Mouse (Mus musculus): ENCODE results near the gene Acyp1.
"Not testable (repeated sequence)": the region's sequence is repeated elsewhere in the genome, so short reads cannot be mapped to it uniquely, and the experiment has no call there.

Acyp1 gene

DNA sequence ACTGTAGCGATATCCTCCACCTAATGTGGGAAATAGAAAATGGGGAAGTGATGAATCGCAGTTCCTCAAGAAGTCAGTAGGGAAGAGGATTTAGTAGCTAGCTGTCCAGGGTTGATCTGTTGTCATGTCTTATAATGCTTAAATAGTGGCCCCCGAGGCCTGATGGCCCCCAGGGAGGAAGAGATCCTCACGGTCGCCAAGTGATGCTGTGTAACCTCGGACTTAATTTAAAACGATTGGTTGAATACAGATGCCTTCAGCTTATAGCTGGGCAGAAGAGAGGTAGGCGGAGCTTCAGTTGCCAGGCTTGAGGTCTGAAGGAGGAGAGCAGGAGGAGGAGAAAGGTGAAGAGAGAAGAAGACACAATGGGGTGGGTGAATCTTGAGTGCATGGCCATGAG lies 3.9 kb downstream of the Acyp1 start:
- DNase-seq (ENCODE audit: extremely low read depth, low read depth) = peak; percentile 40

DNA sequence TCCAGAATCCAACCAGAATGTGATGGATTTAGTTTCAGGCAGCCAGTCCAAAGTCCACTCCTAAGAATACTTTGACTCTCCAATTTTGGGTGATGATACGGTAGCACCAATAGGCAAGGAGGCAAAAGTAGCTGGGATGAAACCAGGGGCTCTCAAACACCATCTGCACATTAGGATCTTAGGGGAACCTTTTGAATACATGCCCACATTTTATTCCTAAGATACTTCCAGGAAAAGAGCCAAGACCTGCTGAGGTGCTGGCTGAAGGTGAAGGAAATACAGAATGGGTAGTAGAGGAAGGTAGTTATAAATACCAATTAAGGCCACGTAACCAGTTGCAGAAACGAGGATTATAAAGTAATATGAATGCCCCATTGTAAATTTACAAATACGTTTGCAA lies 6.5 kb downstream of the Acyp1 start:
- not testable (repeated sequence) for DNase-seq (ENCODE audit: extremely low read depth, low read depth)

DNA sequence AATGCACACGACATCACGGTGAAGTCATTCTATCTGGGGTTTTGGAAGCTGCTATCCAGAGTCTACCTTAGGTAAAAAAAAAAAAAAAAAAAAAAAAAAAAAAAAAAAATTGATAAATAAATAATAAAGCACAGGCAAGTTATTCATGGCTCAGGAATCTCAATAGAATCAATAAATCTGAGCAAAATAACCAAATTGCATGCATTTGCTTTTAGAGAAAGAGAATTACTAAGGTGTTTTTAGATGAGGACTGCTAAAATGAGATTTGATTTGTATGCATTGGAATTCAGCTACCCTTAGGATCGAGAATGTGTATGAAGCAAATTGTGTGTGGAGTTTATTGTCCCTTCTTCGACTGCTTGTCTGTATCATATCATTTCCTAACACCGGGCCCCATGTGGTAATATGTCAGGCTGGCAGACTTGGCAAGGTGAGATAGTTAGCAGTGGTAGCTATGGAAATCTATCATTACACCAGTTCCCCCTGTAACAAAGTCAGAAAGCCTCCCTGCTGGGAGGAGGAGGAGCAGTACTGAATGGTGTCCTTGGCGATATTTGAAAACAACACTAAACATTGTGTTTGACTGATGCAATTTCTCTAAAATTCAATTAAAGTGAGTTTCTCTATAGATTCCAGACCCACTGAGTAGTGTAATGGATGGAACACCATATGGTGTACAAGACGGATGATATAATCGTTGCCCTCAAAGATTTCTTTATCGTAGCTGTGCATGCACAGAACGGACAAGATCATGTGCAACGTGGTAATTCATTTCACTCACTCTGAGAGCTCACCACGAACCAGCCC lies 7.2 kb downstream of the Acyp1 start:
- DNase-seq (ENCODE audit: extremely low read depth, low read depth) = peak; percentile 33

DNA sequence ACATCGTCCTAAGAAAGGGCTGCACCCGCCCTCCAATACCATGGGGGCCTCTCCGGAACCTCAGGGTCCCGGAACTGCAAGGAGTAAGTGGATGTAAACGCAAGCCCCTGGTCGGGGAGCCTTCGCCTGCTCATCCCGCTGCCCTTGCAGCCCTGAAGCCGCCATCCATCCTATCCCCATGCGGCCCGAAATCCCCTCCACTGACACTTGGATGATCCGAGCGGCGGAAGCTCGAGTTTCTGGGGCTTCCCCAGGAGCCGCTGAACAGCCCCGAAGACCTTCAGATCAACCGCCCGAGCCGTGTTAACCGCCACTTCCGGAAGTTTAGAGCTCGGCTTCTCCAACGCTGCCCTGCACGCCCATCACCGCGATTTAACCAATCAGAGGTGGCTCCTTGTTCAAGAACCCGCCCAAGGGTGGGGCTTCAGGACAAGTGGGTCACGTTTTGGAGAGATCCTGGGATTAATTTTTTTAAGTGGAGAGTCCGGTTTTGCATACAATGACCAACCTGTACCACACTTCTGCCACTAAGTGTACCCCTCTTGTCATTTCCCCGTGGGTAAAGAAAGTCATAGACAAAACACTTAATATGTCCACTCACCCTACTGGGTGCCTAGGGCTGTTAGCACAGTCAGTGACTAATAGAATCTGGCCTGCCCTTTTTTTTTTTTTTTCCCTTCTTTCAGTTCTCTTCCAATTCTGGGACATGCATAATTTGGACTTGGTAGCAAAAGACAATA lies 8.0 kb downstream of the Acyp1 start:
- peak; percentile 91 for DNase-seq (ENCODE audit: extremely low read depth, low read depth)

DNA sequence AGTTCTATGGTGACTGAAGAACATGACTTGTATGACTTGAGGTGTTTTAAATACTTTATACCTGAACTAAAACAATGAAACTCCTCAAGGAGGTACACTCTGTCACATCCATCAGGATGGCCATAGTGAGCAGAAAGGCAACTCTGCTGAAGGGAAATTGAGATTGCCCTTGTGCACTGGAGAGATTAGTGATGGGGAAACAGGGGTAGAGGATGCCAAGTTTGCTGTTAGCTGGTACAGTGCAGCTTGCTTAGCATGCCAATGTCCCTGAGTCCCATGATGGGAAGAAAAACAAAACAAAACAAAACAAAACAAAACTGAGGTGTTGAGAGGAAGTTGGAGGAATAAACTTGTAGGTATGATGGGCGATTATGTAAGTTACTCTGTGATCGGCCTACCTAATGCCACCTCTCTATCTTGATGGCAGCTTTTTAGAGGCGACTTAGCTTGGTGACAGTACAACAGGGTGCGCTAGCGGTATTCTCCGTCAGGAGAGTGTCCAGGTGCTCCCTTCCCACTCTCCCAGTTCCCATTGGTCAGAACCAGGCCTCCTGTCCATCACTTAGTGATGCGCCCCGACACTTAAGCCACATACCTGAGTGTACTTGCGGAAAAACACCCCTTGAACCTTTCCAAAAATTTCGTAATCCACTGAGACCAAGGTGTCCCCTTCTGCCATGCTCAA lies 8.7 kb downstream of the Acyp1 start:
- DNase-seq (ENCODE audit: extremely low read depth, low read depth) = peak; percentile 41

DNA sequence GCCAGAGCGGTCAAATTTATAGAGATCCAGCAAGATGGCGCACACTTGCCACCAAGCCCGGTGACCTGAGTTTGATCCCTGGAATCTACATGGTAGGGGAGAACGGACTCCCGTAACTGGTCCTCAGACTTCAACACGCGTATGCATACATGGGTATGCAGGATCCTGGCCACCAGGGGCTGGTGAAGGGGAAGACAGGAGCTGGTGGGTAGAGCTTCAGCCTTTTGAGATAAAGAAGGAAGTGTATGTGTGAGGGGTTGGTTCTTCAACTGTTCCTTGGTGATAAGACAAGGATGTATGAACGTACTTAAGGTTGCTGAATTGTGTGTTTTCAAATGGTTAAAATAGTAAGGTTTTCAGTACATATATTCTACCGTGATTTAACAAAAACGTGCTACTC lies 9.3 kb downstream of the Acyp1 start:
- DNase-seq (ENCODE audit: extremely low read depth, low read depth) = peak; percentile 82

DNA sequence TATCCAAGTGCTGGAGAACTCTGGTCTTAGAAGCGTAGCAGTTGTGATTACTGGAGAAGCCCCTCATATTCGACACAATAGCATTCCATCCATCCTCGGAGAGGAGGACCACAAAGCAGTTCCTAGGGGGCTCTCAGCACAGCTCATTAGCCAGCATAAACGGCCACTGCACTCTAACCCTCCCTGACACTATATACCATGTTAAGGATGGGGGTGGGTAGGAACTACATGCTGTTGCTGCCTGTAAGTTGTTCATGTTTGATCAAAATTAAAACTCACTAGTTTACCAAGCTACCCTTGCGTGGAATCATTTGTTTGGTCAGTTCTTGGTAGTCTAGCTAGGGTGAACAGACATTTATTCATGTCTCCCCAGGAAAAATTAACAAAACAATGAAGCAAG lies 12.0 kb downstream of the Acyp1 start:
- DNase-seq (ENCODE audit: extremely low read depth, low read depth) = no peak

DNA sequence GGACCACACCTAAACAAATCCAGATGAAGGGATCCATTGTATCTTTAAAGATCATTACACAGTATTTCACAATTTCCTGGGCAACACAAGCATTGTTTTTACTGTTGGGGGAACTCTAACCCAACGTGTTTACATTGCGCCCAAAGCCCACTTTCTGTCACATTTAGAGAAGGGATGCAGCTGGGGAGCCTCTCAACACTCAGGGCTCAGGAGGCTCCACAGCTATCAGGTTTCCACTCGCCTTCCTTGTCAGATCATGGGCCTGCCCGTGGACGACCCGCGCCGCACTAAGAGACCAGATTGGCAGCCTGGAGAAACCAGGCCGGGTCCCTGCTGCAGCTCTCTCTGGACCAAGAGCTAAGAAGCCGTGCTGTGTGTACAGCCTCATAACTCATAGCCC lies 14.7 kb downstream of the Acyp1 start:
- DNase-seq (ENCODE audit: extremely low read depth, low read depth) = no peak

DNA sequence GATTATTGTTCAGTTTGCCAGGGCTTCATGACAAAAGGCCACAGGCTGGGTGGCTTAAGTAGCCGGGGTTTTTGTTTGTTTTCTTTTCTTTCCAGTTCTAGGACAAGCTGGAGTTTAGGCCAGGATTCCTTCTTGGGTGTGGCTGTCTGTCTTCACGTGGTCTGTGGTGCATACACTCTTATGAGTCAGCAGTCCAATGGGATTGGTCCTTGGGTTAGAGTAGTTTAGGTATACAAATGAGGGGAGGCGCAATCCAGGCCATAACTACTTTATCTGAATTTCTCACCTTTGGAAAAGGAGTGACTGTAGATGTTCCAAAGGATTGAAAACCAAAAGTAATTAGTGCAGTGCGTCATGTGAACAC lies 16.4 kb downstream of the Acyp1 start:
- no peak for DNase-seq (ENCODE audit: extremely low read depth, low read depth)

DNA sequence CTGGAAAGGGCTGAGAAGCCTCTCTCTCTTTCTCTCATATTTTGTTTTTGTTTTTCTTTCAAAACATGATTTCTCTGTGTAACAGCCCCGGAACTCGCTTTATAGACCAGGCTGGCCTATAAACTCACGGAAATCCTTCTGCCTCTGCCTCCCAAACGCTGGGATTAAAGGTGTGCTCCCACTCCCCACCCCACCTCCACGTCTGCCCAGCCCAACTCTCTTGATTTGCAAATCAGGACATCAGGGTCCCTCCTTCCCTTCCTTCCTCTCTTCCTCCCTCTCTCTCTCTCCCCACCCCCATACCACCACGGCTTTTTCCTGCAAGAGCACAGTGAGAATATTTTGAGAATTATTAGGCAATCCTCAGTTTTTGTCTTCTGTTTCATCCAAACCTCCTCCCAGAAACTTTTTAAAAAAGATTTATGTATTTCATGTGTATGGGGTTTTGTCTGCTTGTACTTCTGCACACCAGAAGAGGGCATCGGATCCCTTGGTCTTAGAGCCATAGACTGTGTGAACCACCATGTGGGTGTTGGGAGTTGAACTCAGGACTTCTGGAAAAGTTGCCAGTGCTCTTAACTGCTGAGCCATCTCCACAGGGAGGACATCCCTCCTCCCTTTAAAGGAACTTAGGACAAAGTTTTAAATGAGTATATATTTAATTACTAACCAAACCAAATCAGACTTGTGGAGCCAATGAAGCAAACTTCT lies 17.0 kb downstream of the Acyp1 start:
- DNase-seq (ENCODE audit: extremely low read depth, low read depth) = no peak

DNA sequence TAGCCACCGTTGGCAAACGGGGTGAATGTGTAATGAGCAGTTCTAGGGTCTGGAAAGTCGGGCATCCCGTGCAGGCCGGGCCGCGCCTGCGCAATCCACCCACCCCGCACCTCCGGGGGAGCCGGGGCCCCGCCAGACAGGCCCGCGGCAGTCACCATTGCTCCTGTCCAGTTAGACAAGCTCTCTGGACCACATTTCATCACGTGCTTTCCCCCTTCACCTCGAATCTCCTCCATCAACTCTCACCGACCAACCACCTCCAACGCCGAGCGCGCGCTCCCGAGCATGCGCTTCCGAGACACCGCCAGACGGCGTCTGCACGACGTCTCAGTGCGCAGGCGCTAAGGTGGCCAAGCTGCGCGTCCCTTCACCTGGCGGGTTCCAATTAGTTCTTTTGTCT lies 17.9 kb downstream of the Acyp1 start, which contains the start of gene Mlh3:
Mlh3 (minus strand) TSS at position 281 of the 400 bp plus-strand sequence.
- peak; percentile 72 for DNase-seq (ENCODE audit: extremely low read depth, low read depth)

DNA sequence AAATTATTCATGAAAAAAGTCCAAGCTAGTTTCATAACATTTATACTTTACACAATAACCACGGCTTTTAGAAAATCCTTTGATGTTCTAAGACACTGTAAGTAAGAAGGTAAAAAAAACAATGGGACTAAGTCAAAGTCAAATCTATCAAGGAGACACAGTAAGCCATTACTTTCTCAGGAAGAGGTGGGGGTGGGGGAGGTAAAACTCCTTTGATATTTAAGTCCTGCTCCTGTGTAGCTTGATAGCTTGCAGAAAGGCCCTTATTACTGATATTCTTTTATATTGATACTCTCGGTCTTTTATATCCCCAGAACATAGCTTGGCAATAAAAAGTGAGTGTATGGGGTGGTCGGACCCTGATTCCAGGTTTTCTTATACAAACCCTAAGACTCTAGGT lies 18.4 kb downstream of the Acyp1 start:
- no peak for DNase-seq (ENCODE audit: extremely low read depth, low read depth)

DNA sequence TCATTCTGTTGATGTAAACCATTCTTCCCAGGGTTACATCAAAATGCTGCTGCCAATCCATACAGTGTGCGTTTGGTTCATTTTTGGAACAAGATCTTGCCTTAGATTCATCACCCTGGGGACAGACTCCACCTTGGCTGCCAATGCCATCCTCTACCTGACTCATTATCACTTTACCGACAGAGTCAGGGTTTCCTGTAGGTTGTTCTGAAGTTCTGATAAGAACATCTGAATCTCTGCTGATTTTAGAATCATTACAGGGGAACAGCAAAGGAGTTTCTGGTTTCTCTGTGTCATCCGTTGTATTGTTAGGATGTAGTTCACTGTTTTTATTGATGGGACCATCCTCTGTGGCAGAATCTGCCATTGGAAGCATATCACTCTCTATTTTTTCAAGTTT lies 22.0 kb downstream of the Acyp1 start:
- DNase-seq (ENCODE audit: extremely low read depth, low read depth) = no peak

DNA sequence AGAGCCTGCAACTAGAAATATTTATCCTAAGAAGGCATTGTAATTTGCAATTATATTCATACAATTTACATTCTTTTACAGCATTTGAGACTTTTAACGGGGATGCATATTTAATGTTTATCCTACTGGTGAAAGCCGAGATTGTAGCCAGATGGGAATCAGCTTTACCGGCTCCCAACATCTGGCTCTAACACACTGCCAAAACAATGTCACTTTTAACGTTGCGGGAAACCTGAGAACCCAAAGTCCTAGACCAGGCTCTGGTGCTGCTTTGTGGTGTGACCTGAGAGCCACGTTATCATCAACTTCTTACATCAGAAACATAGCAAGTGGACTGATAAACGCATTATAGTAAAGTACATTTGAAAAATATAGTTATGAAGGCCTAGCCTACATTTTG lies 23.3 kb downstream of the Acyp1 start:
- DNase-seq (ENCODE audit: extremely low read depth, low read depth) = no peak

DNA sequence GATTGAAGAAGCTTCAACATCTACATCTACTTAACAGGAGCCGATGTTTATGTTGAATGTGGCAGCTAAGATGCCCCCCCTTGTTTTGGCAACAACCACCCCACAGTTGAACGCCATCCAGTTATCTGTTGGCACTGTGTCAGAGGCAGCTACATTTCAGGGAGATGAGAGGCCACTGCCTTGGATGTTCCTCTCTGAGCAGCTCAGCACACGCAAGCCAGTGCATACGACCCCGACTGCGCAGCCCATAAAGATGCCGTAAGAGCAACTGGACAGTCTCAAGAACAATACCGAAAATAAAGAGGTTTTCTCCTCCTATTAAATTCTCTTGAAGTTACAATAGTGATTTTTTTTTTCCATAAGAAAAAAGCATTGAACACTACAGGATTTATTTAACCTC lies 23.7 kb downstream of the Acyp1 start:
- DNase-seq (ENCODE audit: extremely low read depth, low read depth) = no peak

DNA sequence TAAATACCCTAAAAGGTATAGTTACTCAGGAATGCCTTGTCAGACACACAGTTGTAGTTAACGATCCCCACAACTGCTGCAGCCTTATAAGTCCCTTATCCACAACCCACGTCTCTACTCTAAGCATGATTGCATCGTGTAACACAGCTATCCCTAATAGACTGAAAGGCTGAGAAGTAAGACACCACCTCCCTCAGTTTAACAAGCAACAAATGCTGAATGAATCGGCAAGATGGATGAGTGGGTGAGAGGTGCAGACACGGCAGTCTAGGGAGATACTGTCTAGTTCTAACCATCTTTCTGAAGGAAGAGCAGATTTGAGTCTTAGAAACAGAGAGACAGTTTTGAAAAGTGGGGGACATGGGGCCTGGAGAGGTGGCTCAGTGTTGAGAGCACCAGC lies 25.0 kb downstream of the Acyp1 start:
- DNase-seq (ENCODE audit: extremely low read depth, low read depth) = no peak

DNA sequence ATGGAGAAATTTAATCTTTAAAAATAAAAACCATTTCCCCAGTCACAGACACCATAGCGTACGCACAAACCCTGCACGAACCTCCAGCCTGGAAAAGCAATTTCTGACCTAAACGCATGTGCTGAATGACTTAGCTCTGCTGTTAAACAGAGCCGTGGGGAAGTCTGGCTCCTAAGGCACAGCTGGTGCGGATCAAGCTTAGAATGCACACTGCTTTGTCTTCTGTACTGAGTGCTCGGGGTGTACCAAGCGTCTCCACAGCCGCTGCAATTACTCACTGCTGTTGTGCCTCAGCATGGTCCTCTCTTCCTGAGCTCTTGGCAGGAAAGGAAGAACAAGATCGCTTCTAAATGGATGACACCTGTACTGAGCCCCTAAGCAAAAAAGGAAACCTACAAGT lies 25.7 kb downstream of the Acyp1 start:
- DNase-seq (ENCODE audit: extremely low read depth, low read depth) = no peak

DNA sequence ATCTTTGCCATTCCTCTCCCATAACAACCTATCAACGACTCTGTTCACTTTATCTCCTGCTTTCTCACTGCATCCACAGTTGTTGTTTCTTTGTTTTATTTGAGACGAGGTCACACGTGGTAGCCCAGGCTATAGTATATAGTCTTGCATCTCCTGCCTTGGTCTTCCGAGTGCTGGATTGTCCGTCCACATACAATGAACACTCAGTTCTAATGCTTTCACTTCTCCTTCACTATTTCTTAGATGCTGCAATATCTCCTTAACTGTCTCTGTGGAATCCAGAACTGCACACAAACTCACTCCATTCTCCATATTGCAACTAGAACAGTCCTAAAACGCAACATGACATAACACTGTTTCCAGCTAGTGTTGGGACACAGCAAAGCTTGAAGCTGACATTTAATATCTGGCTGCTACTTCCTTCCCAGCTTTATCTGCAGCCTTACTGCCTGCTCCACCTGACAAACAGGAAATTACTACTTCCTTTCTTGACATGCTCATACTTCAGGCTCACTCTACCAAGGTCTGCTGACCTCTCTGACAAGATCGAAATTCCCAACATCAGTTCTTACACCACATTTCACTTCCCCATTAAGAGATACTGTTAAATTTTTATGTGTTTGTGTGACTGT lies 31.1 kb downstream of the Acyp1 start:
- DNase-seq (ENCODE audit: extremely low read depth, low read depth) = peak; percentile 73

DNA sequence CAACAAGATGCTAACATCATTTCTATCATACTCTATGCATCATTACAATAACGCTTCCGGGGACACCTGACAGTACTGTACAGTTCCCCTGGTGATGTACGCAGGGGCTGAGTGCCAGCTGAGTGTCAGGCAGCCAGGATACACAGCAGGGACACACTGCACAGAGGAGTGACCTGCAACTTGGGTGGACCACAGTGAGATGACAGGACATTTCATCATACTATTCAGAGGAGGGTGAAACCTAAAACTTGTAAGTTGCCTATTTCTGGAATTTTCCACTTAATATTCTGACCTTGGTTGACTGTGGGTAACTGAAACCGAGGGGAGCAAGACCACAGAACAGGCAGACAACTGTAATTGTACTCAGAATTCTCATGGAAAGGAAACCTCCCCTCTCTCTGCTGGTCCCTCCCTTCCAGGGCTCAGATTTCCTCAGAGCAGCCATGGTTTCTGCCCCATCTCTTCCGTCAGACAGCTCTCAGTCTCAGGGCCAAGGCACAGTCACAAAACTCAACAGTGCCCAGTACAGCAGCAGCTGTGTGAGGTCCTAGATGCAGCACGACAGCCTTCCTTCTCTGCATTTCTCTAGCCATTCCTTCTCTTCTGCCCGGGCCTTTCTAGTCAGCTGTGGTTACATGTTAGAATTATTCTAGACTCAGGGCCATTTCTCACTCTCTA lies 32.0 kb downstream of the Acyp1 start:
- no peak for DNase-seq (ENCODE audit: extremely low read depth, low read depth)

DNA sequence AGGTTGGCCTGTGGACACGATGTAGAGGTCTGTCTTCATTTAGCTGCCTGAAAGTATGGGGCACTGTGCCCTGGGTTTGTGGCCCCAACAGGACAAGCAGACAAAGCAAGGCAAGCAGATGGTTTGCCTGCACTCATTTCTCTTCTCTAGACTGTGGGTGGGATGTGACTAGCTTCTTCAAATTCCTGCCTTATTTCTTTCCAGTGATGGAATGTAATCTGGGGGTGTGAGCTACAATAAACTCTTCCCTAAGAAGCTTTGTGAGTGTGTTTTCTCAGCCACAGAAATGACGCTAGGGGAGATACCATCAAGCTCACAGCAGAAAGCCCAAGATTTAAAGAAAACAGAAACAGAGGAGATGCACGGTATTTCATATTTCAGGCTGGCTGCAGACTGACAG lies 36.2 kb downstream of the Acyp1 start:
- DNase-seq (ENCODE audit: extremely low read depth, low read depth) = no peak

DNA sequence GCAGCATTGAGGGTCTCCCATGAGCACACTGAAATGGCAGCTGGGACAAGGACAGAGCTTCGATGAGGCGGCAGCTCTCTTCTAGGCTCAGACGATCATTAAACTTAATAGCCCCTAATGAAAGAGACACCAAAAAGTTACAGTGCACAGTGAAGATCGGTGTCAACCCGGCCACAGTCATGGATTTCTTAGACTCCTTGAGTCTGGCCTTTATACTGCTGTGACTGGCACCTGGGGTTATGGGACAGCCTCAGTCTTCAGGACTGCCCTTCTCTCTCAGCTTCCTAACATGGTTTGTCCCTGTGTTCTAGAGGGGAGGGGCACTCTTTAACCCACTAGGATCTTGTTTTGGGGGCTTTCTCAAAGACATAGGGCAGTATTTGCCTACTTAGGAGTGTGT lies 50.7 kb downstream of the Acyp1 start:
- no peak for DNase-seq (ENCODE audit: extremely low read depth, low read depth)

All from MEL-GATA-1-ER (cell line).